9 mouse cellular contexts compared by ENCODE assay signal in genomic region chr12:4873531-4873930, GRCm38 (mm10). TPM values are rescaled to one million over a fixed set of nuclear protein-coding genes. Genes with fewer than 3 reads are reported as not detected.
DNase-seq lines count a peak whose midpoint lies in the region; ATAC-seq and TF ChIP-seq lines count a peak whose summit lies in the region.
"Had no signal": no experiment of that assay in that cellular context is flagged by ENCODE, and none has a peak within 500 bp of the region (broad histone marks: within the 10 kb centered on the region; RNA-seq: fewer than 3 reads in every experiment).

No protein-coding gene starts in this region.

- H3K27ac ChIP-seq in heart, embryonic 11.5 days (ENCODE audit: low read depth, low read length), result peak overlapping the region; percentile 84
- no peak overlapping the region for H3K27ac ChIP-seq in hindbrain, embryonic 14.5 days
- H3K27ac ChIP-seq in liver, postnatal 0 days (ENCODE audit: low read depth), result peak overlapping the region; percentile 91
- H3K27ac ChIP-seq: kidney, postnatal 0 days had no signal

- no peaks in the 10 kb centered on the region for H3K36me3 ChIP-seq in heart, embryonic 11.5 days (ENCODE audit: control insufficient read depth, insufficient read depth, low read length)
- H3K36me3 ChIP-seq in G1E (replicated peaks), result peaks cover 52% of the 10 kb centered on the region
- no peaks in the 10 kb centered on the region for H3K36me3 ChIP-seq in hindbrain, embryonic 14.5 days (replicated peaks; ENCODE audit: control insufficient read depth, insufficient read depth)
- peaks cover 6% of the 10 kb centered on the region; the same call in 1 of the 2 replicates for H3K36me3 ChIP-seq in liver, postnatal 0 days (replicated peaks; ENCODE audit: insufficient read depth, low read length)

- no peak for ATAC-seq in heart, embryonic 11.5 days (replicated peaks; ENCODE audit: insufficient number of reproducible peaks, low FRiP score, low TSS enrichment)
- ATAC-seq in G1E (ENCODE audit: extremely low read depth, insufficient number of reproducible peaks, low FRiP score, poor library complexity, severe bottlenecking), result no peak
- ATAC-seq in hindbrain, embryonic 14.5 days (ENCODE audit: low FRiP score), result no peak
- no peak for ATAC-seq in liver, postnatal 0 days

- DNase-seq in heart, adult 9 months (ENCODE audit: low spot score in 2 of 2), result no peak
- DNase-seq in G1E (ENCODE audit: low spot score), result no peak
- no peak for DNase-seq in hindbrain, embryonic 14.5 days (ENCODE audit: low spot score)
- no peak for DNase-seq in liver, postnatal 0 days
- no peak for DNase-seq in right cerebral cortex, postnatal 10 days (ENCODE audit: low spot score in 2 of 2)
- DNase-seq in frontal cortex, postnatal 10 days (ENCODE audit: low spot score in 2 of 2), result no peak
- no peak for DNase-seq in thymus, postnatal 10 days (ENCODE audit: low spot score in 2 of 2)

- H3K9ac ChIP-seq in heart, embryonic 11.5 days (ENCODE audit: low read depth, low read length), result peak overlapping the region; percentile 72
- no peak overlapping the region for H3K9ac ChIP-seq in hindbrain, embryonic 14.5 days
- H3K9ac ChIP-seq in liver, postnatal 0 days (replicated peaks), result peak overlapping the region; percentile 77

- TF ChIP-seq CTCF in G1E (IDR thresholded peaks at IDR 0.05; ENCODE audit: low read depth, low read length), result no peak
- no peak for TF ChIP-seq CTCF in liver, postnatal 0 days (IDR thresholded peaks at IDR 0.05; ENCODE audit: low read depth)

- H3K4me3 ChIP-seq in heart, embryonic 11.5 days (ENCODE audit: low read depth, low read length), result peak overlapping the region; percentile 42
- H3K4me3 ChIP-seq in G1E (ENCODE audit: low read depth, low read length), result peak overlapping the region; percentile 79
- H3K4me3 ChIP-seq in hindbrain, embryonic 14.5 days (replicated peaks; ENCODE audit: low read length), result peak overlapping the region; percentile 28; the same call in 1 of the 2 replicates
- H3K4me3 ChIP-seq in liver, postnatal 0 days (ENCODE audit: low read depth, low read length), result peak overlapping the region; percentile 62

- H3K9me3 ChIP-seq in heart, embryonic 11.5 days (replicated peaks; ENCODE audit: control insufficient read depth, low read length), result no peaks in the 10 kb centered on the region
- no peaks in the 10 kb centered on the region for H3K9me3 ChIP-seq in G1E (replicated peaks)
- no peaks in the 10 kb centered on the region for H3K9me3 ChIP-seq in hindbrain, embryonic 14.5 days (ENCODE audit: control insufficient read depth, low read length)
- no peaks in the 10 kb centered on the region for H3K9me3 ChIP-seq in liver, postnatal 0 days (ENCODE audit: low read length)

- 63% methylated on average over 6 of the region's 6 CpGs for WGBS in heart, embryonic 11.5 days (ENCODE audit: insufficient replicate concordance)
- 70% methylated on average over 6 of the region's 6 CpGs for WGBS in hindbrain, embryonic 14.5 days
- 37% methylated on average over 6 of the region's 6 CpGs for WGBS in liver, postnatal 0 days (ENCODE audit: insufficient replicate concordance)

- peaks cover 22% of the 10 kb centered on the region; the same call in 1 of the 2 replicates for H3K4me1 ChIP-seq in heart, embryonic 11.5 days (ENCODE audit: control insufficient read depth, insufficient read depth, low read length)
- peaks cover 85% of the 10 kb centered on the region for H3K4me1 ChIP-seq in G1E (ENCODE audit: insufficient read depth, low read depth, low read length)
- H3K4me1 ChIP-seq in hindbrain, embryonic 14.5 days (replicated peaks; ENCODE audit: control insufficient read depth, insufficient read depth, low read length), result no peaks in the 10 kb centered on the region
- H3K4me1 ChIP-seq in liver, postnatal 0 days (ENCODE audit: insufficient read depth), result peaks cover 18% of the 10 kb centered on the region

- H3K27me3 ChIP-seq in heart, embryonic 11.5 days (ENCODE audit: control insufficient read depth, insufficient read depth, low read length), result no peaks in the 10 kb centered on the region
- H3K27me3 ChIP-seq in G1E (ENCODE audit: insufficient read depth, low read length), result no peaks in the 10 kb centered on the region
- H3K27me3 ChIP-seq in hindbrain, embryonic 14.5 days (ENCODE audit: control insufficient read depth, insufficient read depth, low read length), result no peaks in the 10 kb centered on the region
- no peaks in the 10 kb centered on the region for H3K27me3 ChIP-seq in liver, postnatal 0 days (ENCODE audit: insufficient read depth, low read length)

- no peak for TF ChIP-seq EP300 in liver, postnatal 0 days (IDR thresholded peaks at IDR 0.05; ENCODE audit: low read depth)

- peak overlapping the region; percentile 79 for H3K4me2 ChIP-seq in heart, embryonic 11.5 days
- peak overlapping the region; percentile 64 for H3K4me2 ChIP-seq in hindbrain, embryonic 14.5 days (replicated peaks)
- peak overlapping the region; percentile 75 for H3K4me2 ChIP-seq in liver, postnatal 0 days (ENCODE audit: low read depth, low read length)

RNA-seq across cellular contexts. Expression of gene Mfsd2b, which starts 0.6 kb away (rescaled TPM):
- polyA plus RNA-seq in heart, embryonic 11.5 days (2014; fragmentation: Nextera tagmentation; extraction: Ambion mirVana), result 12.7 and 14.8 TPM in 2 replicates
- total RNA-seq in G1E (2014; fragmentation: Nextera tagmentation), result 174 and 182 TPM in 2 replicates
- total RNA-seq in G1E (2017), result 72.0 and 77.5 TPM in 2 replicates
- 120 and 159 TPM in 2 replicates for polyA plus RNA-seq in G1E (2012)
- polyA plus RNA-seq in hindbrain, embryonic 14.5 days (2014; fragmentation: Nextera tagmentation; extraction: Ambion mirVana), result 2.0 and 2.3 TPM in 2 replicates
- polyA plus RNA-seq in liver, postnatal 0 days (2015; fragmentation: Nextera tagmentation; extraction: Ambion mirVana), result 24.8 and 28.0 TPM in 2 replicates

RNA-seq across cellular contexts. Expression of gene Wdcp, which starts 30.4 kb away (rescaled TPM):
- 14.3 and 17.1 TPM in 2 replicates for polyA plus RNA-seq in heart, embryonic 11.5 days (2014; fragmentation: Nextera tagmentation; extraction: Ambion mirVana)
- total RNA-seq in G1E (2014; fragmentation: Nextera tagmentation) (12.2 and 12.6 TPM in 2 replicates), G1E (2017) (12.3 and 14.3 TPM in 2 replicates)
- polyA plus RNA-seq in G1E (2012), result 1.6 and 2.1 TPM in 2 replicates
- polyA plus RNA-seq in hindbrain, embryonic 14.5 days (2014; fragmentation: Nextera tagmentation; extraction: Ambion mirVana), result 10.4 and 11.1 TPM in 2 replicates
- polyA plus RNA-seq in liver, postnatal 0 days (2015; fragmentation: Nextera tagmentation; extraction: Ambion mirVana), result 8.4 and 9.4 TPM in 2 replicates

RNA-seq across cellular contexts. Expression of gene Fkbp1b, which starts 32.1 kb away (rescaled TPM):
- polyA plus RNA-seq in heart, embryonic 11.5 days (2014; fragmentation: Nextera tagmentation; extraction: Ambion mirVana), result 7.9 and 11.5 TPM in 2 replicates
- total RNA-seq in G1E (2014; fragmentation: Nextera tagmentation) (7.8 and 10.2 TPM in 2 replicates), G1E (2017) (8.0 and 9.9 TPM in 2 replicates)
- polyA plus RNA-seq in G1E (2012), result 9.6 and 14.0 TPM in 2 replicates
- polyA plus RNA-seq in hindbrain, embryonic 14.5 days (2014; fragmentation: Nextera tagmentation; extraction: Ambion mirVana), result 50.6 and 58.5 TPM in 2 replicates
- polyA plus RNA-seq in liver, postnatal 0 days (2015; fragmentation: Nextera tagmentation; extraction: Ambion mirVana), result 3.1 and 4.6 TPM in 2 replicates

RNA-seq across cellular contexts. Expression of gene Ubxn2a, which starts 34.0 kb away (rescaled TPM):
- polyA plus RNA-seq in heart, embryonic 11.5 days (2014; fragmentation: Nextera tagmentation; extraction: Ambion mirVana), result 30.6 TPM in 2 replicates
- total RNA-seq in G1E (2014; fragmentation: Nextera tagmentation) (58.3 and 65.4 TPM in 2 replicates), G1E (2017) (73.9 and 75.5 TPM in 2 replicates)
- 14.3 and 22.6 TPM in 2 replicates for polyA plus RNA-seq in G1E (2012)
- polyA plus RNA-seq in hindbrain, embryonic 14.5 days (2014; fragmentation: Nextera tagmentation; extraction: Ambion mirVana), result 42.9 and 44.6 TPM in 2 replicates
- polyA plus RNA-seq in liver, postnatal 0 days (2015; fragmentation: Nextera tagmentation; extraction: Ambion mirVana), result 19.7 and 22.0 TPM in 2 replicates

RNA-seq across cellular contexts. Expression of gene Atad2b, which starts 43.6 kb away (rescaled TPM):
- 11.1 and 12.8 TPM in 2 replicates for polyA plus RNA-seq in heart, embryonic 11.5 days (2014; fragmentation: Nextera tagmentation; extraction: Ambion mirVana)
- 113 and 123 TPM in 2 replicates for total RNA-seq in G1E (2014; fragmentation: Nextera tagmentation)
- total RNA-seq in G1E (2017), result 44.4 and 54.5 TPM in 2 replicates
- polyA plus RNA-seq in G1E (2012), result 28.5 and 39.1 TPM in 2 replicates
- polyA plus RNA-seq in hindbrain, embryonic 14.5 days (2014; fragmentation: Nextera tagmentation; extraction: Ambion mirVana), result 15.9 and 18.5 TPM in 2 replicates
- polyA plus RNA-seq in liver, postnatal 0 days (2015; fragmentation: Nextera tagmentation; extraction: Ambion mirVana), result 4.1 and 4.7 TPM in 2 replicates

Comparison
In these comparisons a context has a peak if more than half of its experiments do, and no peak if none do; other contexts are left out.
1. H3K4me3 ChIP-seq: peak in every context shown above with its lines; median percentile 79 in G1E; 62 in liver, postnatal 0 days; 42 in heart, embryonic 11.5 days; 28 in hindbrain, embryonic 14.5 days.